Mouse (Mus musculus) heart, postnatal 14 days (tissue): ENCODE measurements around the gene Krtap28-13. TPM values are rescaled to one million over a fixed set of nuclear protein-coding genes. Genes with fewer than 3 reads are reported as not detected.

Experiments used
- DNase-seq, 2 experiments: peaks; one replicate each; pipeline ENCODE4 v3.0.0; 2021 to 2022
- intact Hi-C: fragments of 180-260 bp; cut with DNase I; formaldehyde crosslinking; loops from one replicate; pipeline ENCODE4 v1.15.1; 2025
- total RNA-seq, 2 experiments: library from RNA; stranded (reverse); gene quantifications; 2 replicates each; pipeline ENCODE4 v1.2.3; 2021

Krtap28-13 gene
- total RNA-seq, 2 experiments from 2014 or later: not detected

GRCm38 (mm10) chr1:83077016-83077415 lies 16.3 kb downstream of the Krtap28-13 start:
- intact Hi-C loops: no loop called here

GRCm38 (mm10) chr1:83084790-83085189 lies 24.1 kb downstream of the Krtap28-13 start:
- intact Hi-C loops: no loop called here
- no peak for DNase-seq

More at GRCm38 (mm10) chr1:83077016-83077415, 16.3 kb downstream of the Krtap28-13 start:
- no peak for DNase-seq

GRCm38 (mm10) chr1:83091268-83091667 lies 30.5 kb downstream of the Krtap28-13 start:
- DNase-seq: no peak
- intact Hi-C loops: no loop called here

- intact Hi-C loops: no loop called here
Observed at GRCm38 (mm10) chr1:83096935-83097334, 36.2 kb downstream of the Krtap28-13 start.

GRCm38 (mm10) chr1:83099160-83099559 lies 38.4 kb downstream of the Krtap28-13 start:
- intact Hi-C loops: no loop called here

More at GRCm38 (mm10) chr1:83096935-83097334, 36.2 kb downstream of the Krtap28-13 start:
- DNase-seq: no peak

GRCm38 (mm10) chr1:83099580-83100137 lies 38.9 kb downstream of the Krtap28-13 start:
- intact Hi-C loops: no loop called here

More at GRCm38 (mm10) chr1:83099160-83099559, 38.4 kb downstream of the Krtap28-13 start:
- no peak for DNase-seq

GRCm38 (mm10) chr1:83101891-83102290 lies 41.2 kb downstream of the Krtap28-13 start:
- no peak for DNase-seq
- intact Hi-C loops: no loop called here

More at GRCm38 (mm10) chr1:83099580-83100137, 38.9 kb downstream of the Krtap28-13 start:
- no peak for DNase-seq

GRCm38 (mm10) chr1:83105464-83105863 lies 44.7 kb downstream of the Krtap28-13 start:
- intact Hi-C loops: no loop called here
- DNase-seq: no peak

GRCm38 (mm10) chr1:83107410-83107978 lies 46.8 kb downstream of the Krtap28-13 start:
- intact Hi-C loops: no loop called here
- DNase-seq: no peak

- no peak for DNase-seq
- intact Hi-C loops: no loop called here
Observed at GRCm38 (mm10) chr1:83110992-83111391, 50.3 kb downstream of the Krtap28-13 start.

Other genes with a start within 250 kb of the Krtap28-13 start
- 10 to 100 TPM; 34.0 to 36.7 TPM for gene Agfg1, start 221.4 kb upstream of the Krtap28-13 start, total RNA-seq
- gene A030005L19Rik, start 147.6 kb upstream of the Krtap28-13 start, total RNA-seq: not detected
- gene A030014E15Rik, start 136.0 kb upstream of the Krtap28-13 start, total RNA-seq: not detected
- gene Gm6217, start 129.5 kb upstream of the Krtap28-13 start, total RNA-seq: not detected
- not detected for gene A030003K21Rik, start 117.5 kb upstream of the Krtap28-13 start, total RNA-seq
- not detected for gene Gm7544, start 104.9 kb upstream of the Krtap28-13 start, total RNA-seq
- gene Gm47955, start 100.6 kb upstream of the Krtap28-13 start, total RNA-seq: not detected
- gene Gm47959, start 60.4 kb upstream of the Krtap28-13 start, total RNA-seq: not detected
- under 1 TPM; 0.51 to 0.57 TPM for gene Slc19a3, start 22.5 kb upstream of the Krtap28-13 start, total RNA-seq
- gene Krtap28-10, start 18.4 kb upstream of the Krtap28-13 start, total RNA-seq: not detected
- not detected for gene Gm47969, start 16.0 kb upstream of the Krtap28-13 start, total RNA-seq
- gene A030005K14Rik, start 1.6 kb upstream of the Krtap28-13 start, total RNA-seq: not detected
- not detected for gene Ccl20, start 55.8 kb downstream of the Krtap28-13 start, total RNA-seq
- gene Daw1, start 98.8 kb downstream of the Krtap28-13 start, total RNA-seq: not detected